Mouse (Mus musculus) limb, embryonic 13.5 days (tissue): Measurements from ENCODE around the gene Bud13. TPM values are rescaled to one million over a fixed set of nuclear protein-coding genes. Genes with fewer than 3 reads are reported as not detected.
A peak's percentile ranks its signal among the peaks of the same experiment; 100 is the strongest.
"Not testable (repeated sequence)": the region's sequence is repeated elsewhere in the genome, so short reads cannot be mapped to it uniquely, and the experiment has no call there.

Experiments used
- ATAC-seq: fragments of 200-750 bp; cut with Nextera tagmentation; 2 replicates; pipeline ENCODE4 v1.8.0; 2017; ENCODE audit warnings: low read depth, moderate number of reproducible peaks, moderate TSS enrichment; ENCODE audit not compliant: low FRiP score
- H3K27ac ChIP-seq: fragments of 300-500 bp; sonication (generic); 2 replicates; pipeline ENCODE4 v1.5.1; 2015; ENCODE audit warnings: inconsistent platforms, mild to moderate bottlenecking, moderate library complexity
- H3K27me3 ChIP-seq: fragments of 300-500 bp; sonication (generic); 2 replicates; pipeline ENCODE4 v1.6.1; 2015; ENCODE audit warnings: mild to moderate bottlenecking, inconsistent platforms
- H3K36me3 ChIP-seq: fragments of 300-500 bp; sonication (generic); 2 replicates; pipeline ENCODE4 v1.6.1; 2015; ENCODE audit warnings: inconsistent platforms, mild to moderate bottlenecking, moderate library complexity
- H3K4me1 ChIP-seq: fragments of 300-500 bp; sonication (generic); 2 replicates; pipeline ENCODE4 v1.6.1; 2015; ENCODE audit warnings: inconsistent platforms
- H3K4me2 ChIP-seq: fragments of 300-500 bp; sonication (generic); replicated peaks from 2 replicates; pipeline ENCODE4 v1.6.1; 2015; ENCODE audit warnings: inconsistent platforms, mild to moderate bottlenecking, moderate library complexity
- H3K4me3 ChIP-seq: fragments of 300-500 bp; sonication (generic); 2 replicates; pipeline ENCODE4 v1.5.1; 2015; ENCODE audit warnings: moderate library complexity, mild to moderate bottlenecking, inconsistent platforms
- H3K9ac ChIP-seq: fragments of 300-500 bp; sonication (generic); 2 replicates; pipeline ENCODE4 v1.6.1; 2015; ENCODE audit warnings: mild to moderate bottlenecking, inconsistent platforms
- H3K9me3 ChIP-seq: fragments of 300-500 bp; sonication (generic); 2 replicates; pipeline ENCODE4 v1.6.1; 2016; ENCODE audit warnings: inconsistent platforms
- WGBS: fragments of 180-500 bp; shearing (Covaris S2); methylation state at CpG from one replicate; pipeline ENCODE4 v1.1.7; 2015; 5-methylcytosine and 5-hydroxymethylcytosine counted together
- polyA plus RNA-seq: library from polyadenylated mRNA; unstranded; fragments of >200 nt; fragmentation: Nextera tagmentation; extraction: Ambion mirVana; gene quantifications from 2 replicates; pipeline ENCODE4 v1.2.1, GENCODE M21; 2015

The Bud13 gene
- polyA plus RNA-seq, 1 experiment from 2014 or later = 30.1 TPM

- no peaks in the 10 kb centered on the region for H3K9me3 ChIP-seq
- ATAC-seq = peak; percentile 59
- 4% methylated on average over 4 of the region's 4 CpGs for WGBS
- H3K27me3 ChIP-seq = no peaks in the 10 kb centered on the region
- H3K4me2 ChIP-seq = no peak overlapping the region
- no peaks in the 10 kb centered on the region for H3K36me3 ChIP-seq
- H3K4me3 ChIP-seq = no peak overlapping the region
- no peak overlapping the region for H3K27ac ChIP-seq
- peaks cover 20% of the 10 kb centered on the region for H3K4me1 ChIP-seq
- no peak overlapping the region for H3K9ac ChIP-seq
Measured at GRCm38 (mm10) chr9:46314507-46314906, 31.7 kb downstream of the Bud13 start.

- H3K36me3 ChIP-seq = no peaks in the 10 kb centered on the region
- no peak overlapping the region for H3K27ac ChIP-seq
- H3K9me3 ChIP-seq = 0 out of 2 replicates have a peak, but pooled peaks cover 3% of the 10 kb centered on the region
- no peak overlapping the region for H3K4me3 ChIP-seq
- 46% methylated on average over 2 of the region's 2 CpGs for WGBS
- no peak overlapping the region for H3K9ac ChIP-seq
- H3K4me2 ChIP-seq = no peak overlapping the region
- H3K4me1 ChIP-seq = peaks cover 20% of the 10 kb centered on the region
- no peaks in the 10 kb centered on the region for H3K27me3 ChIP-seq
- ATAC-seq = no peak
Measured at GRCm38 (mm10) chr9:46314921-46315320, 32.1 kb downstream of the Bud13 start.

- Histone ChIP-seq H3K27me3 (no peaks in the 10 kb centered on the region), H3K9me3 (0 out of 2 replicates have a peak, but pooled peaks cover 5% of the 10 kb centered on the region), H3K4me3 (no peak overlapping the region), H3K9ac (no peak overlapping the region), H3K27ac (no peak overlapping the region), H3K4me1 (peaks cover 20% of the 10 kb centered on the region), H3K36me3 (no peaks in the 10 kb centered on the region), H3K4me2 (no peak overlapping the region)
- 46% methylated on average over 11 of the region's 11 CpGs for WGBS
- no peak for ATAC-seq
Measured at GRCm38 (mm10) chr9:46315807-46316365, 33.1 kb downstream of the Bud13 start.

- Histone ChIP-seq H3K9ac (no peak overlapping the region), H3K4me1 (peaks cover 20% of the 10 kb centered on the region), H3K36me3 (no peaks in the 10 kb centered on the region), H3K27me3 (no peaks in the 10 kb centered on the region), H3K4me2 (no peak overlapping the region), H3K27ac (no peak overlapping the region), H3K9me3 (0 out of 2 replicates have a peak, but pooled peaks cover 5% of the 10 kb centered on the region), H3K4me3 (no peak overlapping the region)
- no peak for ATAC-seq
- WGBS = 18% methylated on average over 5 of the region's 5 CpGs
Measured at GRCm38 (mm10) chr9:46316388-46316787, 33.6 kb downstream of the Bud13 start.

GRCm38 (mm10) chr9:46316909-46317308 lies 34.1 kb downstream of the Bud13 start:
- no peaks in the 10 kb centered on the region for H3K36me3 ChIP-seq
- WGBS = 38% methylated on average over 8 of the region's 8 CpGs
- H3K9me3 ChIP-seq = 0 out of 2 replicates have a peak, but pooled peaks cover 5% of the 10 kb centered on the region
- H3K27ac ChIP-seq = no peak overlapping the region
- peaks cover 20% of the 10 kb centered on the region for H3K4me1 ChIP-seq
- ATAC-seq = no peak
- H3K27me3 ChIP-seq = no peaks in the 10 kb centered on the region
- H3K4me2 ChIP-seq = no peak overlapping the region
- H3K9ac ChIP-seq = no peak overlapping the region
- no peak overlapping the region for H3K4me3 ChIP-seq

GRCm38 (mm10) chr9:46317957-46318356 lies 35.1 kb downstream of the Bud13 start:
- 89% methylated on average over 3 of the region's 3 CpGs for WGBS
- ATAC-seq = no peak
- Histone ChIP-seq H3K4me1 (peaks cover 16% of the 10 kb centered on the region), H3K9ac (no peak overlapping the region), H3K27me3 (no peaks in the 10 kb centered on the region), H3K4me2 (no peak overlapping the region), H3K27ac (no peak overlapping the region), H3K4me3 (no peak overlapping the region), H3K36me3 (no peaks in the 10 kb centered on the region), H3K9me3 (0 out of 2 replicates have a peak, but pooled peaks cover 5% of the 10 kb centered on the region)

GRCm38 (mm10) chr9:46319886-46320285 lies 37.1 kb downstream of the Bud13 start, which contains the start of gene 4931429L15Rik:
Gene 4931429L15Rik, minus strand, starts transcription at chr9:46319986.
- 87% methylated on average over 6 of the region's 6 CpGs for WGBS
- not testable (repeated sequence) for H3K4me2 ChIP-seq, H3K9me3 ChIP-seq, H3K36me3 ChIP-seq, H3K4me3 ChIP-seq, H3K27ac ChIP-seq, H3K9ac ChIP-seq, H3K27me3 ChIP-seq, ATAC-seq
- peaks cover 16% of the 10 kb centered on the region for H3K4me1 ChIP-seq

- Histone ChIP-seq H3K27me3 (no peaks in the 10 kb centered on the region), H3K9ac (no peak overlapping the region), H3K4me3 (no peak overlapping the region), H3K36me3 (no peaks in the 10 kb centered on the region), H3K9me3 (0 out of 2 replicates have a peak, but pooled peaks cover 5% of the 10 kb centered on the region), H3K27ac (no peak overlapping the region), H3K4me2 (no peak overlapping the region), H3K4me1 (peaks cover 16% of the 10 kb centered on the region)
- 91% methylated on average over 2 of the region's 2 CpGs for WGBS
- no peak for ATAC-seq
Measured at GRCm38 (mm10) chr9:46320461-46320860, 37.7 kb downstream of the Bud13 start.

- peaks cover 18% of the 10 kb centered on the region for H3K4me1 ChIP-seq
- H3K27ac ChIP-seq = no peak overlapping the region
- no peak for ATAC-seq
- no peak overlapping the region for H3K9ac ChIP-seq
- no peaks in the 10 kb centered on the region for H3K36me3 ChIP-seq
- no peak overlapping the region for H3K4me2 ChIP-seq
- no peak overlapping the region for H3K4me3 ChIP-seq
- H3K9me3 ChIP-seq = no peaks in the 10 kb centered on the region
- H3K27me3 ChIP-seq = peaks cover 7% of the 10 kb centered on the region; the same call in 1 of the 2 replicates
- 91% methylated on average over 11 of the region's 11 CpGs for WGBS
Measured at GRCm38 (mm10) chr9:46326694-46327405, 44.0 kb downstream of the Bud13 start.

GRCm38 (mm10) chr9:46327706-46328571 lies 45.1 kb downstream of the Bud13 start:
- Histone ChIP-seq H3K27me3 (peaks cover 11% of the 10 kb centered on the region; the same call in 1 of the 2 replicates), H3K36me3 (no peaks in the 10 kb centered on the region), H3K4me1 (peaks cover 18% of the 10 kb centered on the region), H3K27ac (peak overlapping the region; percentile 67; the same call in 1 of the 2 replicates), H3K9ac (peak overlapping the region; percentile 73), H3K9me3 (no peaks in the 10 kb centered on the region), H3K4me3 (peak overlapping the region; percentile 37; the same call in 1 of the 2 replicates), H3K4me2 (peak overlapping the region; percentile 68)
- 59% methylated on average over 25 of the region's 25 CpGs for WGBS
- no peak for ATAC-seq

GRCm38 (mm10) chr9:46328572-46329249 lies 45.9 kb downstream of the Bud13 start:
- H3K4me3 ChIP-seq = peak overlapping the region; percentile 37
- no peaks in the 10 kb centered on the region for H3K36me3 ChIP-seq
- peaks cover 18% of the 10 kb centered on the region for H3K4me1 ChIP-seq
- H3K27me3 ChIP-seq = peaks cover 15% of the 10 kb centered on the region; the same call in 1 of the 2 replicates
- peak overlapping the region; percentile 68 for H3K4me2 ChIP-seq
- H3K9me3 ChIP-seq = no peaks in the 10 kb centered on the region
- WGBS = 3% methylated on average over 30 of the region's 30 CpGs
- peak overlapping the region; percentile 73 for H3K9ac ChIP-seq
- ATAC-seq = peak; percentile 68; the same call in 1 of the 2 replicates
- H3K27ac ChIP-seq = peak overlapping the region; percentile 67
